Mouse (Mus musculus) heart, adult 2 months (tissue): Measurements from ENCODE around the gene Rem1.

Experiments
- CTCF ChIP-seq: fragments of 200-600 bp; IDR thresholded peaks from 2 replicates; pipeline ENCODE4 v1.8.1; 2022; ENCODE audit warnings: antibody characterized with exemption, mild to moderate bottlenecking, moderate library complexity
- EP300 ChIP-seq: fragments of 200-500 bp; IDR thresholded peaks from 2 replicates; pipeline ENCODE4 v1.6.1; 2011; ENCODE audit warnings: low read depth, low read length, control low read depth; ENCODE audit not compliant: insufficient read depth
- POLR2A ChIP-seq: fragments of 200-500 bp; IDR thresholded peaks from 2 replicates; pipeline ENCODE4 v1.6.1; 2011; ENCODE audit warnings: mild to moderate bottlenecking, low read depth, low read length, control low read depth; ENCODE audit not compliant: insufficient read depth

DNA sequence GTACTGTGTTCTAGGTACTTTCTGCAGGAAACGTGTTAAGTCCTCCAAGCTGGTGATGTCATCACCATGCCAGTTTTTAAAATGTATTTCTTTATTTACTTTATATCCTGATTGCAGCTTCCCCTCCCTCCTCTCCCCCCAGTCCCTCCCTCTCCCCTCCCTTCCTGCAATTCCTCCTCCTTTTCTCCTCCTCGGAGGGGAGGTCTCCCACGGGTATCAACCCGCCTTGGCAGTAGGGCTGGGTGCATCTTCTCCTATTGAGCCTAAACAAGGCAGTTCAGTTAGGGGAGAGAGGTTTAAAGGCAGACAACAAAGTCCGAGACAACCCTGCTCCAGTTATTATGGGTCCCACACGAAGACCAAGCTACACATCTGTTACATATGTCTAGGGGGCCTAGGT lies 12.1 kb downstream of the Rem1 start:
- TF ChIP-seq EP300 = no peak
- no peak for TF ChIP-seq POLR2A
- no peak for TF ChIP-seq CTCF
